Mouse (Mus musculus) layer of hippocampus, adult 11-12 months (tissue): ENCODE measurements at regions not wholly inside any gene's neighbourhood (a gene's known extent, or its start where the extent isn't known, plus 50 kb on each side); places are given as distances from the start of the nearest gene placed in this dataset.

Source experiments
- DNase-seq: peaks from one replicate; pipeline ENCODE4 v3.0.0; 2022; ENCODE audit warnings: low spot score

DNA sequence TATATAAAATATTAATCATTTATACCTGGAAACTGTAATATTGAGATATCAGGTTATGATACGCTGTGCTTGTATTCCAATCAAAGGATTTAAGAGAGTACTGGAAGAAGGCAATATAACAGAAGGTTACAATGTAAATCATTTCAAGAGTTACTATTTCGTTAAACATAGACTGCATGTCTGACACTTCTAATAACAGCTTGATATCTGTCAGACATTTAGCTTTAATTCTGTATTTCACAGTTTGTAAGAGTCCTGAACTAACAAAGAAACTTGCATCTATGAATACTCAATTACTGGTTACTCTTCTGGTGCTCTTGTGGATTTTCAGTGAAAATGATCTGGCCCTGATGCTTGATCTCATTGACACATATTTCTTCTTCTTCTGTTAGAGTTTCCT is 840.6 kb downstream of the Cdh9 start:
- DNase-seq: no peak

DNA sequence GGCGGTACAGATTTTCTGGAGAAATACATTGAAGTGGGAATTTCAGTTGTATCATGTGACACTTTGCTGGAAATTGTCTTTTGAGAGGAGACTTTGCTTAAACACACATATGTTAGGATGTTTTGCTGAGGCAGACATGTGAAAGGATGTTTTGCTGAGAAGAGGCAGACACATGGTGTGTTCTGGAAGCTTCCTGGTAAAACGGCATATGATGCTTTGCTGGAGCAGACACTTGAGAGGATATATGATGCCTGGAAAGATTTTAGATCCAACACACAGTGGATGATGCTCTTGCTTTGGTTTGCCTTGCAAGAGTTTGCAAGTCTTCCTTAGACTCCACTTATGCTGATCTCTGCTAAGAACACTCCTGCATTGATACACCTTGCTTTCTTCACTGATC is 860.1 kb downstream of the Cdh9 start:
- DNase-seq: no peak

DNA sequence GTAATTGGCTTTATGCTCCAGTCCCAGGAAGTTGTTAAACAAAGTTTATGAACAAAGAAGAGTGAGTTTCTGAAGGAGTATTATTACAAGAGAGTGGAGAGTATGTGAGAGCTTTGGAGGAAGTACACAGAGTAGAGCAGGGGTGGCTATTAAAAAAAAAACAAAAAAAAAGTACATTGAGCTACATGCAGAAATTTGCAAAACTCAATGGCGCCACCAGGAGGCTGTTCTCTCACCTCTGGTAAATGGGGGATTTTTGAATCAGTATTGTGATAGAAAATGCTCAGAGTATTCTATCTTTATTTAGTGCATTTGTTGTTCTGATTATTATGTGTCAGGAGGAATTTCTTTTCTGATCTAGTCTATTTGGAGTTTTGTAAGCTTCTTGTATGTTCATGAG is 875.8 kb downstream of the Cdh9 start:
- peak; percentile 7 for DNase-seq

DNA sequence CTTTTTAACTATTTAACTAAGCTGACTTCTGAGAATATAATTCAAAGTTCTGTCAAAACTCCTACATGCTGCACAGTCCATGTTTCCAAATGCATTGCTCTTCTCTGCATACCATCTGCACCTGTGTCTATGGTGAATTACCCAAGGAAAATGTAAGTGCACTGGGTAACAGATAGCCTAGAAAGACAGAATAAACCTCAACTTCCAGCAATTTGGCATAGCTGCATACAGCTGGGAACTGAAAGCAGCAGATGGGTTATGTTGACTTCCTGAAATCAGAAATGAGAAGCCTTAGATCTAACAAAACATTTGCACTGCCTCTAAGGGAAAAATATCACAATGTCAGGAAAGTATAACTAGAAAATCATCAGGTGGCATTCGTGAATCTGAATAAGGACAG is 886.4 kb downstream of the Cdh9 start:
- DNase-seq: no peak

DNA sequence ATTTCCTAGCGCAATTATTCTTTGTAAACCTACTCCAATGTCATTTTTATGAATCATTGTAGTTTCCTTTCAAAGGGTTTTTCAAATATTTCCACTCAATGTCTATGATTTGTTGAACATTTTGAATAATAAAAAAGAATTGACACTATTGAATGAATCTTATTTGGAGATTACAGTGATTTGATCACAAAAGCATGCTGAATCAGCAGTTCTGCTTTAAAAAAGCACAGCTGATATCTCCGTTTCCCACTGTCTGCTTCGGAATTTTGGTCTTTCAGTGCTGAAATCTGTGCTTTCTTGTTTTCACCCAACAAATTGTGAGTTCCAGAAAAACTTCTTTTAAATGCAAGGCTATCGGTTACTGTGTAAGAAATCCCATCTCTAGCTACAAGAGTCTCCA is 912.7 kb downstream of the Cdh9 start:
- no peak for DNase-seq
